Mouse (Mus musculus) embryonic facial prominence, embryonic 14.5 days (tissue): Measurements from ENCODE around the gene Syce1. TPM values are rescaled to one million over a fixed set of nuclear protein-coding genes. Genes with fewer than 3 reads are reported as not detected.
"Not testable (repeated sequence)": the region's sequence is repeated elsewhere in the genome, so short reads cannot be mapped to it uniquely, and the experiment has no call there.

ENCODE experiments used
- ATAC-seq: fragments of 200-750 bp; cut with Nextera tagmentation; 2 replicates; pipeline ENCODE4 v1.8.0; 2017; ENCODE audit warnings: low read depth, moderate number of reproducible peaks, moderate TSS enrichment
- DNase-seq: peaks from one replicate; pipeline ENCODE4 v3.0.0-alpha.2; 2015; ENCODE audit warnings: low spot score
- H3K27ac ChIP-seq: fragments of 300-500 bp; sonication (generic); replicated peaks from 2 replicates; pipeline ENCODE4 v1.5.1; 2014; ENCODE audit warnings: low read depth, mild to moderate bottlenecking, low read length, moderate library complexity
- H3K27me3 ChIP-seq: fragments of 300-500 bp; sonication (generic); replicated peaks from 2 replicates; pipeline ENCODE4 v1.6.1; 2014; ENCODE audit warnings: low read length; ENCODE audit not compliant: control insufficient read depth, insufficient read depth
- H3K36me3 ChIP-seq: fragments of 300-500 bp; sonication (generic); 2 replicates; pipeline ENCODE4 v1.6.1; 2014; ENCODE audit warnings: low read length, mixed read lengths; ENCODE audit not compliant: control insufficient read depth, insufficient read depth
- H3K4me1 ChIP-seq: fragments of 300-500 bp; sonication (generic); 2 replicates; pipeline ENCODE4 v1.6.1; 2014; ENCODE audit warnings: antibody characterized with exemption, low read length; ENCODE audit not compliant: control insufficient read depth, insufficient read depth
- H3K4me2 ChIP-seq: fragments of 300-500 bp; sonication (generic); 2 replicates; pipeline ENCODE4 v1.6.1; 2014; ENCODE audit warnings: low read depth, mild to moderate bottlenecking, low read length, moderate library complexity, mixed read lengths
- H3K4me3 ChIP-seq: fragments of 300-500 bp; sonication (generic); 2 replicates; pipeline ENCODE4 v1.5.1; 2014; ENCODE audit warnings: low read depth, mild to moderate bottlenecking, low read length
- H3K9ac ChIP-seq: fragments of 300-500 bp; sonication (generic); 2 replicates; pipeline ENCODE4 v1.6.1; 2014; ENCODE audit warnings: low read depth, mild to moderate bottlenecking, low read length, moderate library complexity, mixed read lengths
- H3K9me3 ChIP-seq: fragments of 300-500 bp; sonication (generic); 2 replicates; pipeline ENCODE4 v1.6.1; 2016; ENCODE audit warnings: low read length; ENCODE audit not compliant: control insufficient read depth
- WGBS: fragments of 180-500 bp; shearing (Covaris S2); extraction: QIAGEN DNeasy Blood & Tissue Kit; methylation state at CpG from one replicate; pipeline ENCODE4 v1.1.7; 2014; 5-methylcytosine and 5-hydroxymethylcytosine counted together
- polyA plus RNA-seq: library from polyadenylated mRNA; unstranded; fragments of >200 nt; fragmentation: Nextera tagmentation; extraction: Ambion mirVana; gene quantifications from 2 replicates; pipeline ENCODE4 v1.2.1, GENCODE M21; 2014

Syce1 gene
- polyA plus RNA-seq, 1 experiment from 2014 or later: 0.35 TPM

- Histone ChIP-seq H3K27me3 (no peaks in the 10 kb centered on the region), H3K27ac (no peak overlapping the region), H3K4me3 (no peak overlapping the region), H3K4me1 (no peaks in the 10 kb centered on the region), H3K9ac (no peak overlapping the region), H3K4me2 (no peak overlapping the region), H3K36me3 (no peaks in the 10 kb centered on the region), H3K9me3 (no peaks in the 10 kb centered on the region)
- no peak for ATAC-seq
- no peak for DNase-seq
- WGBS: 86% methylated on average over 3 of the region's 3 CpGs
These were observed 10.0 kb upstream of the Syce1 start for GRCm38 (mm10) chr7:140797619-140798018.

- H3K4me2 ChIP-seq: no peak overlapping the region
- DNase-seq (no peak), ATAC-seq (no peak)
- no peaks in the 10 kb centered on the region for H3K4me1 ChIP-seq
- H3K36me3 ChIP-seq: no peaks in the 10 kb centered on the region
- H3K4me3 ChIP-seq: no peak overlapping the region
- no peaks in the 10 kb centered on the region for H3K27me3 ChIP-seq
- no peaks in the 10 kb centered on the region for H3K9me3 ChIP-seq
- no peak overlapping the region for H3K9ac ChIP-seq
- H3K27ac ChIP-seq: no peak overlapping the region
- WGBS: 69% methylated on average over 4 of the region's 4 CpGs
These were observed 5.9 kb upstream of the Syce1 start for GRCm38 (mm10) chr7:140793541-140793940.

DNA sequence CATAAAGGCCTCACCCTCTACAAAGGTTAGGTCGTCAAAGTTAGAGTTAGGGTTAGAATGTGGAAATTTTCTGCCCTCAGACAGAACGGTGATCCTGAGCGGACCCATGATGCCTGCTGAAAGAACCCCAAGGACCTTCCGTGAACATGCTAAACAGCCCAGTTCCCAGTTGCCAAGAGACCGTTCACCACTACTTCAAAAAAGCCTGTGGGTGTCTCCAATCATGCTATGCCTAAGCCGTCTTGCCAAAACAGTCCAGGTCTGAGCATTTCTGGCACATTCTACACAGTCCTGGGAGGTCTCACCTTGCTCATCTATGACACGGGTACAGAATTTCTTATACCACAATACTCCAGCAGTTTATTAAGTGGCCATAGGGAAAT is 392 bp upstream of the Syce1 start:
- Histone ChIP-seq H3K9me3 (no peaks in the 10 kb centered on the region), H3K4me1 (no peaks in the 10 kb centered on the region), H3K4me2 (no peak overlapping the region), H3K36me3 (no peaks in the 10 kb centered on the region), H3K4me3 (no peak overlapping the region), H3K9ac (no peak overlapping the region), H3K27ac (no peak overlapping the region), H3K27me3 (no peaks in the 10 kb centered on the region)
- DNase-seq: no peak
- no peak for ATAC-seq
- 85% methylated on average over 7 of the region's 7 CpGs for WGBS

- no peaks in the 10 kb centered on the region for H3K4me1 ChIP-seq
- H3K27me3 ChIP-seq: no peaks in the 10 kb centered on the region
- H3K36me3 ChIP-seq: no peaks in the 10 kb centered on the region
- H3K27ac ChIP-seq: no peak overlapping the region
- no peaks in the 10 kb centered on the region for H3K9me3 ChIP-seq
- no peak overlapping the region for H3K9ac ChIP-seq
- no peak overlapping the region for H3K4me2 ChIP-seq
- 60% methylated on average over 4 of the region's 4 CpGs for WGBS
- no peak overlapping the region for H3K4me3 ChIP-seq
- no peak for DNase-seq
- no peak for ATAC-seq
These were observed 7.1 kb downstream of the Syce1 start for GRCm38 (mm10) chr7:140780548-140780947.

DNA sequence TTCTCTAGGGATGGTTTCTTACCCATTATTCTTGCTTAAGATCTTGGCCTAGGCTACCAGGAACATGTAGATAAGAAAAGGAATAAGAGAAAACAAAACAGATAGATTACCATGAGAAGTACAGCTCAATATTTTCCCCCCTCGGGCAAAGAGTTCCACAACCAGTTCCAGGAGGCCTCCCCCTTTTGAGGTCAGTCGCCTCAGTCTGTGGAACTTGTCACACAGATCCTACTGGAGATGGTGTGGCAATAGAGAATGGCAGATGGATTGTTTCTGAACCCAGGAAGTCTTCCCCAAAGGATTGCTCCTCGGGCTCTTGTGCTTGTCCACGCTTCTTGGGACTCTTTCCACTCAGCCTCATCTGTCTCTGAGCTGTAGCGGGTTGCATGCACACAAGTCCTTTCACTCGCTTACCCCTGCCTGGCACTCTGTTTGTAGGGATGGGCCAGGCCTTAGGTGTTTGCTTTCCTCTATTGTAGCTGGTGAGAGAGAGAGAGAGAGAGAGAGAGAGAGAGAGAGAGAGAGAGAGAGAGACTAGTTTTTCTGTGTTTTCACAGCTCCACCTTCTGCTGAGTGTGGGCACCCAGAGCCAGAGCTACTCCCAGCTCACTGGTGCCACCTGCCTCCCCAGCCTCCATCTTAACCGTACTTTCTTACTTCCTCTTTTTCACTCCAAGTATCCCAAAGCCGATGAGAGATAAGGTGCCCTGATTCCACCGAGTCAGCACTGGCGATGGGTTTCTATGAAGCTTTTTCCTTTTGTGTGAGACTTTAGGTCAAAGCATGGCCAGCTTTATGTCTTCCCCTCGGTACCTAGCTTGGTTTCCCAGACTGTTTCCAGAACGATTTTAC is 21.5 kb downstream of the Syce1 start:
- 68% methylated on average over 12 of the region's 12 CpGs for WGBS
- no peak for ATAC-seq
- H3K27me3 ChIP-seq: no peaks in the 10 kb centered on the region

DNA sequence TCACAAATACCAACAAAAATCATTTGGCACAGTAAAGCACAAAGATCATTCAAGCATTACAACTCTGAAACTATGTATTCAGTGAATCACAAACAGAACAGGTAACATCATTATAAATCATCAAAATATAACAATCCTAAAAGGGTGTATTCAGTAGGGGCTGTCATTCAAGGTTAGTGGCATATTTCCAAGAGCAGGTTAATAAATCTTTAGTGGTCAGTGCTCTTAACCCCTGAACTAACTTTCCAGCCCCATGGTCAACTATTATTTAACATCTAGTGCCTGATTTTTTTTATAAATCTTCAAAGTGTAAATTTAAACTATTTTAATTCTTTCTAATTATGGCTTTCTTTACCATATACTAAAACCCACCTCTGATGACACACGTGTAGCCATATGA is 22.3 kb downstream of the Syce1 start:
- H3K27ac ChIP-seq, DNase-seq, H3K27me3 ChIP-seq, H3K4me1 ChIP-seq, H3K9me3 ChIP-seq, H3K4me2 ChIP-seq, ATAC-seq, H3K4me3 ChIP-seq, H3K36me3 ChIP-seq, H3K9ac ChIP-seq: not testable (repeated sequence)
- 65% methylated on average over 1 of the region's 1 CpGs for WGBS

More for the DNA sequence above, 21.5 kb downstream of the Syce1 start:
- H3K9ac ChIP-seq: no peak overlapping the region
- DNase-seq: no peak
- H3K4me1 ChIP-seq: no peaks in the 10 kb centered on the region
- no peaks in the 10 kb centered on the region for H3K36me3 ChIP-seq
- no peaks in the 10 kb centered on the region for H3K9me3 ChIP-seq
- no peak overlapping the region for H3K27ac ChIP-seq
- H3K4me2 ChIP-seq: no peak overlapping the region
- no peak overlapping the region for H3K4me3 ChIP-seq

DNA sequence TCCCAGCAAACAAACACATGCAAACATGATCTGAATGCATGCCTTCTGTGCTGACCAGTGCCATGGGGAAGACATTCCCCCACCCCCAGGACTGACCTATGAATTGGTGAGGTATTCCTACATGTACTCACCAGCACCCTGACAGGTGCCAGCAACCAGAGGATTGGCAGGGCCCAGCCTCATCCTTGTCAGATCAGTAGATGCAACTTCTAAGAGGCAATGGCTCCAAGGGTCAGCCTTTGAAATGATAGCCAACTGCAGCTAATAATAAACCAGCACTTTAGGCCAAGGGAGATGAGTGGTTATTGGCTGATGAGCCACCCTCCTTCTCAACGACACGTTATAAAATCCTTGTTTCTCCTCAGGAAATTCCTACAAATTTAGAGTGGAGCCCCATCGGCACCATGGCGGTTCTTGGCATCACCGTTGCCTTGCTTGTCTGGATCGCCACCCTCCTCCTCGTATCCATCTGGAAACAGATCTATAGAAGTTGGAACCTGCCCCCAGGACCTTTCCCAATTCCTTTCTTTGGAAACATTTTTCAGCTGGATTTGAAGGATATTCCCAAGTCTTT is 24.1 kb downstream of the Syce1 start, which contains the start of gene Cyp2e1:
TSS of gene Cyp2e1 (plus strand) at position 293 of the 574 bp plus-strand sequence.
- Histone ChIP-seq H3K9ac (no peak within 1 kb of the TSS), H3K36me3 (no peaks in the 10 kb centered on the region), H3K27me3 (no peaks in the 10 kb centered on the region), H3K4me1 (no peaks in the 10 kb centered on the region), H3K9me3 (no peaks in the 10 kb centered on the region), H3K27ac (no peak within 1 kb of the TSS), H3K4me2 (no peak within 1 kb of the TSS), H3K4me3 (no peak within 1 kb of the TSS)
- 84% methylated on average over 7 of the region's 7 CpGs for WGBS
- ATAC-seq: no peak
- DNase-seq: no peak

GRCm38 (mm10) chr7:140760647-140761046 is 27.0 kb downstream of the Syce1 start:
- Histone ChIP-seq H3K4me1 (no peaks in the 10 kb centered on the region), H3K27me3 (no peaks in the 10 kb centered on the region), H3K4me3 (no peak overlapping the region), H3K9me3 (no peaks in the 10 kb centered on the region), H3K36me3 (no peaks in the 10 kb centered on the region), H3K4me2 (no peak overlapping the region), H3K27ac (no peak overlapping the region), H3K9ac (no peak overlapping the region)
- no peak for DNase-seq
- ATAC-seq: no peak
